Mouse (Mus musculus) ES-Bruce4 (cell line): ENCODE results near the gene Slc5a1.

Source experiments
- CTCF ChIP-seq: IDR thresholded peaks from one replicate; pipeline ENCODE4 v1.8.1; 2011; ENCODE audit warnings: low read depth, low read length
- EP300 ChIP-seq: IDR thresholded peaks from 2 replicates; pipeline ENCODE4 v1.6.1; 2011; ENCODE audit warnings: low read depth, low read length; ENCODE audit not compliant: insufficient read depth
- POLR2A ChIP-seq: IDR thresholded peaks from one replicate; pipeline ENCODE4 v1.8.1; 2011; ENCODE audit warnings: low read length; ENCODE audit not compliant: insufficient read depth

- TF ChIP-seq CTCF (no peak), EP300 (no peak), POLR2A (no peak)
Observed at GRCm38 (mm10) chr5:33200071-33200470, 96.1 kb downstream of the Slc5a1 start.
